Mouse (Mus musculus) heart, embryonic 14.5 days (tissue): Measurements from ENCODE around the gene Matn1. TPM values are rescaled to one million over a fixed set of nuclear protein-coding genes. Genes with fewer than 3 reads are reported as not detected.
A peak's percentile ranks its signal among the peaks of the same experiment; 100 is the strongest.

ENCODE experiments used
- ATAC-seq: fragments of 200-750 bp; cut with Nextera tagmentation; 2 replicates; pipeline ENCODE4 v1.8.0; 2017; ENCODE audit warnings: low read depth, moderate TSS enrichment; ENCODE audit not compliant: insufficient number of reproducible peaks, insufficient read depth, low FRiP score
- H3K27ac ChIP-seq, 2 experiments: fragments of 200-500 bp in 1 of 2; fragments of 300-500 bp in 1 of 2; sonication (generic) in 1 of 2; replicated peaks in 1 of 2; 2 replicates each; pipeline ENCODE4 v1.5.1; 2012 to 2014; ENCODE audit warnings: low read depth in 2 of 2, low read length in 2 of 2, control low read depth in 1 of 2, mild to moderate bottlenecking in 1 of 2, mixed read lengths in 1 of 2; ENCODE audit not compliant: control insufficient read depth in 1 of 2, insufficient read depth in 1 of 2
- H3K27me3 ChIP-seq: fragments of 300-500 bp; sonication (generic); 2 replicates; pipeline ENCODE4 v1.6.1; 2014; ENCODE audit warnings: mild to moderate bottlenecking, low read length, control low read depth; ENCODE audit not compliant: control insufficient read depth, insufficient read depth
- H3K36me3 ChIP-seq: fragments of 300-500 bp; sonication (generic); 2 replicates; pipeline ENCODE4 v1.6.1; 2014; ENCODE audit warnings: mild to moderate bottlenecking, control low read depth, low read length, mixed read lengths; ENCODE audit not compliant: control insufficient read depth, insufficient read depth
- H3K4me1 ChIP-seq, 2 experiments: fragments of 200-500 bp in 1 of 2; fragments of 300-500 bp in 1 of 2; sonication (generic) in 1 of 2; 2 replicates each; pipeline ENCODE4 v1.6.1; 2012 to 2014; ENCODE audit warnings: low read length in 2 of 2, control low read depth in 1 of 2, mixed read lengths in 1 of 2; ENCODE audit not compliant: control insufficient read depth in 2 of 2, insufficient read depth in 2 of 2
- H3K4me2 ChIP-seq: fragments of 300-500 bp; sonication (generic); 2 replicates; pipeline ENCODE4 v1.6.1; 2014; ENCODE audit warnings: mild to moderate bottlenecking, low read length
- H3K4me3 ChIP-seq, 2 experiments: fragments of 200-500 bp in 1 of 2; fragments of 300-500 bp in 1 of 2; sonication (generic) in 1 of 2; 2 replicates each; pipeline ENCODE4 v1.5.1; 2012 to 2014; ENCODE audit warnings: low read length in 2 of 2, mild to moderate bottlenecking in 2 of 2, control low read depth in 1 of 2, low read depth in 1 of 2, moderate library complexity in 1 of 2; ENCODE audit not compliant: control insufficient read depth in 1 of 2, insufficient read depth in 1 of 2
- H3K9ac ChIP-seq: fragments of 300-500 bp; sonication (generic); 2 replicates; pipeline ENCODE4 v1.6.1; 2014; ENCODE audit warnings: mild to moderate bottlenecking, low read length
- H3K9me3 ChIP-seq: fragments of 300-500 bp; sonication (generic); 2 replicates; pipeline ENCODE4 v1.6.1; 2016; ENCODE audit warnings: low read length, control low read depth; ENCODE audit not compliant: control insufficient read depth
- WGBS: fragments of 180-500 bp; shearing (Covaris S2); extraction: QIAGEN DNeasy Blood & Tissue Kit; methylation state at CpG from one replicate; pipeline ENCODE4 v1.1.7; 2014; 5-methylcytosine and 5-hydroxymethylcytosine counted together
- polyA plus RNA-seq: library from polyadenylated mRNA; unstranded; fragments of >200 nt; fragmentation: Nextera tagmentation; extraction: Ambion mirVana; gene quantifications from 2 replicates; pipeline ENCODE4 v1.2.1, GENCODE M21; 2014

The Matn1 gene
- polyA plus RNA-seq, 1 experiment from 2014 or later: not detected

GRCm38 (mm10) chr4:130905025-130905424, 39.2 kb upstream of the Matn1 start:
- ATAC-seq: no peak
- no peaks in the 10 kb centered on the region for H3K27me3 ChIP-seq
- H3K4me3 ChIP-seq: no peak overlapping the region
- H3K4me1 ChIP-seq: peaks cover 32 to 43% of the 10 kb centered on the region in 2 experiments
- H3K4me2 ChIP-seq: no peak overlapping the region
- H3K27ac ChIP-seq: no peak overlapping the region
- WGBS: 29% methylated on average over 7 of the region's 7 CpGs
- H3K9ac ChIP-seq: no peak overlapping the region
- no peaks in the 10 kb centered on the region for H3K9me3 ChIP-seq
- no peaks in the 10 kb centered on the region for H3K36me3 ChIP-seq

- WGBS: 81% methylated on average over 6 of the region's 6 CpGs
- no peak overlapping the region for H3K4me2 ChIP-seq
- no peak for ATAC-seq
- H3K27me3 ChIP-seq: no peaks in the 10 kb centered on the region
- H3K4me3 ChIP-seq: no peak overlapping the region
- H3K36me3 ChIP-seq: no peaks in the 10 kb centered on the region
- H3K27ac ChIP-seq: peak overlapping the region in 1 of 2 experiments; percentile 24; a peak in 1 of 4 replicates
- H3K9ac ChIP-seq: no peak overlapping the region
- no peaks in the 10 kb centered on the region for H3K9me3 ChIP-seq
- H3K4me1 ChIP-seq: peaks cover 30 to 48% of the 10 kb centered on the region in 2 experiments
These were observed 38.3 kb upstream of the Matn1 start for GRCm38 (mm10) chr4:130905882-130906281.

GRCm38 (mm10) chr4:130906296-130906695, 37.9 kb upstream of the Matn1 start:
- peak overlapping the region in 1 of 2 experiments; percentile 24; a peak in 1 of 4 replicates for H3K27ac ChIP-seq
- peak; percentile 17; the same call in 1 of the 2 replicates for ATAC-seq

GRCm38 (mm10) chr4:130907200-130908069, 36.8 kb upstream of the Matn1 start:
- Histone ChIP-seq H3K4me3 (no peak overlapping the region), H3K36me3 (no peaks in the 10 kb centered on the region), H3K4me2 (no peak overlapping the region), H3K4me1 (peaks cover 24 to 41% of the 10 kb centered on the region in 2 experiments), H3K9me3 (no peaks in the 10 kb centered on the region), H3K27me3 (no peaks in the 10 kb centered on the region), H3K9ac (no peak overlapping the region), H3K27ac (no peak overlapping the region)
- WGBS: 82% methylated on average over 19 of the region's 19 CpGs
- no peak for ATAC-seq

More at GRCm38 (mm10) chr4:130906296-130906695, 37.9 kb upstream of the Matn1 start:
- H3K4me2 ChIP-seq: no peak overlapping the region
- H3K4me3 ChIP-seq: no peak overlapping the region
- H3K4me1 ChIP-seq: peaks cover 29 to 48% of the 10 kb centered on the region in 2 experiments
- H3K9me3 ChIP-seq: no peaks in the 10 kb centered on the region
- WGBS: 34% methylated on average over 8 of the region's 8 CpGs
- no peaks in the 10 kb centered on the region for H3K27me3 ChIP-seq
- H3K9ac ChIP-seq: no peak overlapping the region
- no peaks in the 10 kb centered on the region for H3K36me3 ChIP-seq

GRCm38 (mm10) chr4:130908133-130908532, 36.1 kb upstream of the Matn1 start:
- Histone ChIP-seq H3K4me3 (no peak overlapping the region), H3K27ac (no peak overlapping the region), H3K9me3 (no peaks in the 10 kb centered on the region), H3K4me1 (peaks cover 24 to 39% of the 10 kb centered on the region in 2 experiments), H3K4me2 (no peak overlapping the region), H3K36me3 (no peaks in the 10 kb centered on the region), H3K9ac (no peak overlapping the region), H3K27me3 (no peaks in the 10 kb centered on the region)
- no peak for ATAC-seq
- WGBS: 95% methylated on average over 10 of the region's 10 CpGs

GRCm38 (mm10) chr4:130909167-130909874, 34.9 kb upstream of the Matn1 start:
- Histone ChIP-seq H3K4me1 (peaks cover 22 to 39% of the 10 kb centered on the region in 2 experiments), H3K9ac (no peak overlapping the region), H3K27me3 (no peaks in the 10 kb centered on the region), H3K4me2 (no peak overlapping the region), H3K9me3 (no peaks in the 10 kb centered on the region), H3K4me3 (no peak overlapping the region), H3K36me3 (no peaks in the 10 kb centered on the region), H3K27ac (no peak overlapping the region)
- ATAC-seq: no peak; the same call in 1 of the 2 replicates
- WGBS: 58% methylated on average over 17 of the region's 17 CpGs

- H3K4me3 ChIP-seq: no peak overlapping the region
- no peak for ATAC-seq
- no peaks in the 10 kb centered on the region for H3K36me3 ChIP-seq
- no peaks in the 10 kb centered on the region for H3K27me3 ChIP-seq
- H3K4me2 ChIP-seq: no peak overlapping the region
- peaks cover 11 to 36% of the 10 kb centered on the region in 2 experiments for H3K4me1 ChIP-seq
- no peaks in the 10 kb centered on the region for H3K9me3 ChIP-seq
- no peak overlapping the region for H3K27ac ChIP-seq
- WGBS: 19% methylated on average over 7 of the region's 7 CpGs
- no peak overlapping the region for H3K9ac ChIP-seq
These were observed 33.5 kb upstream of the Matn1 start for GRCm38 (mm10) chr4:130910666-130911065.
